Mouse (Mus musculus) inflammation-experienced regulatory T-cells, adult 6 months (primary cell): Measurements from ENCODE around the gene Camk1. TPM values are rescaled to one million over a fixed set of nuclear protein-coding genes. Genes with fewer than 3 reads are reported as not detected.

ENCODE experiments used
- ATAC-seq: one replicate; pipeline ENCODE4 v1.8.0; 2017
- polyA plus RNA-seq, 3 experiments: library from polyadenylated mRNA; unstranded; fragments of 100-300 nt; shearing (Covaris generic); gene quantifications; one replicate each; pipeline ENCODE4 v1.2.1; 2017

Gene Camk1
- 1 to 10 TPM; 1.3 to 2.6 (median 2.2) TPM for polyA plus RNA-seq

DNA sequence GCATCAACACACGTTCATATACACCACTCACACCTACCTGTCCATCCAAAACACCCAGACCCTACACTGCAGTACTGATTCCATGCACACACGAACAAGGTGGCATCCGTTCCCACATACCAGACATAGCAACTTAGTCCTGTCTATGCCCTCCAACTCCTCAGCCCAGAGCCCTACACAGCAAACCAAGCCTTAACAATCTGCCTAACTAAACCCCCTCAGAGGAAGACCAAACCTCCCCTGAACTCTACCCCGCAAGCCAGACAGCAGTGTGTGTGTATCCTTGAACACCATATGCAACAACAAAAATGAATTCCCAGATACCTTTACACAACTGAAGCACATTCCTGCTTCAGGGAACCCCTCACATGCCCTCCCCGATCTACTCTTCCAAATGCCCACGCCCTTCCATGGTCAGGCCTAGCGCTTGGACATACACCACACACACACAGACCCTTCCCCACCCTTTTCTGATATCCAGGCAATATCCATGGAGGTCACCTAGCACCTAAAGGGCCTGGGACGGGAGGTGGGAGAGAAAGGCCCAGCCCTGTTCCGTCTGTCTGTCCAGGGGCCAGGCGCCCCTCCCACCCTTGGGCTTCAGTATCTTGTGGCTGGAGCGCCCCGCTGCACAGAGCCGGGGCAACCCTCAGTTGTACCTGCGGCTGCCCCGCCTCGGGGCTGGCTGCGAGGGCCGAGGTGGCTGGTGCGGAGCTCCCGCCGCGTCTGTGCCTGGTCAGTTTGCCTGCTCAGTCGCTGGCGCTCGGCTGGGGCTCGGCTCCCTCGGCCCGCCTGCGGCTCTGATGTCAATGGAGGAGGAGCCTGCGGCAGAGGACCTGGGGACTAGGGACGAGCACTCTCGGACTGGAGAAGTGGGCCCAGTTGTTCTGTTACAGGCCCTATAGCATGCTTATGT, at the start of gene Camk1:
Gene Camk1 (minus strand): TSS at position 808 of the 916 bp plus-strand sequence.
- ATAC-seq, result peak; percentile 50

DNA sequence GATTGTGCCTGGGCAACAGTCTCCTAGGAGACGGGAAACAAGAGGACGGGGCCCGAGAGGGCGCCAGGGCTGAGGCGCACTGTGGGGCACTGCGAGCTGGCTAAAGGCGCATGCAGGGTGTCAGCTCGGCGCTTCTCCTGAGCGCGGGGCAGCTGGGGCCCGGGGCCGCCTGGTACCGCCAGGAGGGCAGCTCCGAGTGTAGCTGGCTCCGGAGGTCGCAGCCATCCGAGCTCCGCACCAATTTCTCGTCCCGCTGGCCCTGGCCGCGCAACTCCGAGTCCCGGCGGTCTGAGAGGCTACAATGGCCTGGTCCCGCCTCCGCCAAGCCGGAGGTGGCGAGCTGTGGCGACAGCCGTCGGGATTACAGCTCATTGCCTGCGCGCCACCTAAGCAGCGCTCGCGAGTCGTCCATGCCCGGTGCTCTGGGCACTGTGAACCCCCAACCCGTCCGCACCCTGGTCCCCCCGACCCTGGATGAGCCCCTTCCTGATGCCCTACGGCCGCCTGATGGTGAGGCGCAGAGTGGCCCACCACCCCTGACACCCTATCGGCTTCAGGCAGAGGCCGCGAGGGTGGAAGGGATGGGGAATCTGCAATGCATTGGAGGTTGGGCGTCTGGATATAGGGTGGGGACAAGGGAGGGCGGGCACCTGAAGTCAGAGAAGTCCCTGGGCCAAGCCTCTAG, 48.7 kb upstream of the Camk1 start:
- ATAC-seq, result no peak

- no peak for ATAC-seq
Observed at GRCm38 (mm10) chr6:113392015-113392386, 48.2 kb upstream of the Camk1 start.

DNA sequence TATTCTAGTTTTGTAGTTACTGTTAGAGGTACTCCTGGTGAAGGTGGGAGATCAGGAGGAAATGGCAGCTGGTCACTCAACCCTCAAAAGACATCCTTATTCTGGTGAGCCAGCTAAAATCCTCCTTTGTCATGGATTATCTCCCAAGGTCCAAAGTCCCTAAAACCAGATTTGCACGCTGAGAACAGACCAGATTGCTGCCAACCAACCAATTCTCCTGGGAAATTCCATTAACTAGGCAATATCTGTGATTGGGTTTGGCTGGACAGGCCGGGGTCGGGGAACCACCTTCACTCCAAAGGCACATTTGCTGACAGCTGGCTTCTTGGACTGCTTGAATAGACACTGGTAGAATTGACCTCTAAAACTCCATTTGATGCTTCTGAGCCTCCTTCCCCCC, 46.9 kb upstream of the Camk1 start:
- ATAC-seq, result no peak

DNA sequence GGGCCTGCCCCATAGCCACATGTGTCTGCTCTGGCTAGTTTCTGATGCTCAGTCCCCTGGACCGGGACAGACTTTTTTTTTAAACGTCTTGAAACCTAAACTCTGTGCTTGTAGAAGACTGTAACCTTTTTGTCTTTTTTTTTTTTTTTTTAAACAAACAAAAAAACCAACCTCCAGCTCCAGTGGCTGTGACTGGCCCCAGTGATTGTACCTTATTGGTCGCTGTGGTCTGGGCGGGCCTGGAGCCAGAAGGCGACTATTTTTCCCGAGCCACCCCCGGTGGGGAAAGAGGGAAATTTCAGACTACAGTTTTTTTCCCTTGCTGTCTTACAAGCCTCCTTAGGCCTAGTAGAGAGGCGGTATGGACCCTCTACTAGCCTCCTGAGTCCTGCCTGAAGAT, 45.2 kb upstream of the Camk1 start, which contains the start of gene Ttll3:
Gene Ttll3 (plus strand): TSS at position 301 of the 400 bp plus-strand sequence.
- no peak for ATAC-seq

DNA sequence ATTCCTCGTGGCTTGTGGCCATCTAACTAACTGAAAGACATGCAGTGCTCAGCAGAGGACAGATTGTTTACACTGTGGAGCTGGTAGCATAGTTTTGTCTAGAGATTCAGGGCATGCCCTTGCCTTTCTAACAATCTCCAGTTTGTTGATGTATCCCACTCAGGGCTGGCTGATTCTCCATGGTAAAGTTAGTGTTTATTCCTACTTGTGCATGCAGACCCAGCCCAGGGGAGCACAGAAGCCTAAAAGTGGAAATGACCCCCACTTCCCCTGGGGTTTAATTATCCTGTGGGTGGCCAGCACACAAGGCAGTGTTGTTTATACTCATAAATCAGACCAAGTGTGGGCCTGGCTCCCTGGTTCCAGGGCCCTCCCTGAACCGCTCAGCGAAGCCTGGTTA, 42.2 kb upstream of the Camk1 start:
- no peak for ATAC-seq

- ATAC-seq, result no peak
Observed at GRCm38 (mm10) chr6:113385160-113385714, 41.5 kb upstream of the Camk1 start.

GRCm38 (mm10) chr6:113384351-113384927, 40.7 kb upstream of the Camk1 start:
- no peak for ATAC-seq

- ATAC-seq, result no peak
Observed at GRCm38 (mm10) chr6:113380480-113380879, 36.7 kb upstream of the Camk1 start.

DNA sequence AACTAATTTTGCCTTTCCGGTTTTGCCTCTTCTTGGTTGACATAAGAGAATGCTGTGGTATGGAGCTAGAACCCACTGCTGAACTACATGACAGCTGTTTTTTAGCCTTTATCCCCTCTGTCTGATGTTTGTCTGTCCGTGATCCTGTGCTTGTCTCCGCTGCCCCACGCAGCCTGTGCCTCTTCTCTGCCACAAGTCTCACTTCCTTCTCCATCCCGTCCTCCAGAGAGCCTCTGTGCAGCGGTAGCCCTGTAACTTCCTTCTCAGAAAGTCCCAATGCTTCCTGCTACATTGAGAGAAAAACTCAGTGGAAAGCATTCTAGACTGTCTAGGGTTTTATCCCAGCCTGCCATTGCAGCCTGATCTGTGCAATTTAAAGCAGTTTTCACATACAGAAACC, 35.5 kb upstream of the Camk1 start:
- ATAC-seq, result no peak

DNA sequence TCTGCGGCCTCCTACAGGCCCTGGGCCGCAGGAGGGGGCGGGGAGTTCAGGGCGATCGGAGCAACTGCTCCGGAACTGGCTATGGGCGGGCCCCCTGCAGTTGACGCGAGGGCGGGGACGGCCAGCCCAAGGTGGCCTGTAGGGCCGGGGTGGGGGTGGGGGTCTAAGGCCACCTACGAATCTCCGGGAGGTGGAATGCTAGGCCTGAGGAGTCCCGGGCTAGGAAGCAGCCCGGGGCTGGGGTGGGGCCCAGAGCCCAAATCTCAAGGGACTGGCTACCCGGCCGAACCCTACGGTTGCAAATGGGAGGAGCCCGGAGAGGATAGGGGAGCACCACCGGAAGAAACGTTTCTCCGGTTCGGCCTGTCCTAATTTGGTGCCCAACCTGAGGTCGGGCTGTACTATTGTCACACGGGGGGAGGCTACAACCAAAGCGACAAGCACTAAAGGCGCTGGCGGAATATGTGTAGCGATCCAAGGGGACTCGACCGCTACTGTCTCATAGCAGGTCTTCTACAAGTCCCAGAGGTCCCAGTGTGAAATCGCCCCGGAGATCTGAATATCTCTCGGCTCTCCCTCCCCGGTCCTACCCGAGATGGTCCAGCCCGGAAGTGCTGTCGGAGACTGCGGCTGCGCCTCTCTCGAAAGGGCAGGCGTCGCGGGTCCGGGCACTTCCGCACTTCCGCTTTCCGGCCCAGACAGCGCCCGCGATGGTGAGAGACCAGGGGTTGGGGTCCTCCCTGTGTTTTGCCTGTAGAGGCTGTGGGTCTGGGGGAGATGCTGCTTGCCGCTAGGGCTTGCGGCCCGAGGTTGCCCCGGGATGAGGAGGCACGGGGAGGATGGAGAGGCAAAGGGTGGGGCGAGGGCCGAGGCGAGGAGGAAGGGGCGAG, 34.0 kb upstream of the Camk1 start, which contains the start of the genes Tada3 and Arpc4:
Gene Tada3 (minus strand): TSS at position 388 of the 890 bp plus-strand sequence.
Gene Arpc4 (plus strand): TSS at position 620 of the 890 bp plus-strand sequence.
- ATAC-seq, result peak; percentile 85

- ATAC-seq, result no peak
Observed at GRCm38 (mm10) chr6:113377172-113377495, 33.4 kb upstream of the Camk1 start.

DNA sequence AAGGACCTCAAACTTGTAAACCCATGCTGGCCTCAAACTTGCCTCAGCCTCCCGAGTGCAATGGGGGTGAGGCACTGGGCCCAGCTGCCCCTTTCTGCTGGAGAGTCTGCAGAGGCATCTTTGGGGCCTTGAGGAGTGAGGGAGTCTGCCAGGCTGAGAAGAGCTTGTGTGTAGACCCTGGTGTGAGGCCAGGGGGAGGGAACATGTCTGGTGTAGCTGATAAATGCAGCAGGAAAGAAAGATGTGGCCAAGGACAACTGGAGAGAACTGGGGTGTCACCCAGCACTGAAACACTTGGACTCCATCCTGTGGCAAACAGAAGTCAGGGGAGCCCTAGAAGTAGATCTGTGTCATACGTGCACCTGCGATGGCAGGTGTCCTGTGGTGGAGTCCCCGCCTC, 29.7 kb upstream of the Camk1 start:
- ATAC-seq, result no peak

- no peak for ATAC-seq
Observed at GRCm38 (mm10) chr6:113370194-113370929, 26.6 kb upstream of the Camk1 start.

DNA sequence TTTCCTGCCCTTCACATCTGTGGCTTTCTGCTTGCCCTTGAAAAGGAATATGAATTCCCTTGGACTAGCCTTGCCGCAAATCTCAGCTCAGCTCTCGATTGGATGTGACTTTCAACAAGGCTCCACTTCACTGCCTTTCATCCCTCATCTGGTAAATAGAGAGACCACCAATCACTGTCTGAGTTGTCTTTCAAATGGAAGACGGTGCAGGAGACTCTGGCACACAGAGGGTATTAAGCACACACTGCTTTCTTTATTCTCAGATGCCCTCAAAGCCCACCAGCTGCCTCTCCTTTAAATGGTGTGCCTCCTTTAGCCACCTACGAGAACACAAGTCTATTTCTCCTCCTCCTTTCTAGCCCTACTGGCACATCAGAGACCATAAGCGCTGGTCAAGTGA, 24.8 kb upstream of the Camk1 start:
- ATAC-seq, result no peak

GRCm38 (mm10) chr6:113368124-113368523, 24.3 kb upstream of the Camk1 start:
- no peak for ATAC-seq

DNA sequence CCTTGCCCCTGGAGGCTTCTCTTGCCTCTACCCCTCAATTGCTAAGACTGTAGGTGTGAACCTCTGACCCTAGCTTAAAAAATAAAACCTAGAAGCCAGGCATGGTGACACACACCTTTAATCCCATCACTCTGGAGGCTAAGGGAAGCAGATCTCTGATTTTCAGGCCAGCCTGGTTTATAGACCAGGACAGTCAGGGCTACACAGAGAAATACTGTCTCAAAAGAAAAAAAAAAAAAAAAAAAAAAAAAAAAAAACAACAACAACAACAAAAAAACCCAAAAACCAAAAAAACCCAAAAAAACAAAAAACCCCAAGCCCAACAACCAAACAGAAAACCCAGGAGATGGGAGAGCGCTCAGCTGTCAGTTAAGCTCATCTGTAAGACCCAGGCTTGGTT, 23.8 kb upstream of the Camk1 start:
- ATAC-seq, result no peak

DNA sequence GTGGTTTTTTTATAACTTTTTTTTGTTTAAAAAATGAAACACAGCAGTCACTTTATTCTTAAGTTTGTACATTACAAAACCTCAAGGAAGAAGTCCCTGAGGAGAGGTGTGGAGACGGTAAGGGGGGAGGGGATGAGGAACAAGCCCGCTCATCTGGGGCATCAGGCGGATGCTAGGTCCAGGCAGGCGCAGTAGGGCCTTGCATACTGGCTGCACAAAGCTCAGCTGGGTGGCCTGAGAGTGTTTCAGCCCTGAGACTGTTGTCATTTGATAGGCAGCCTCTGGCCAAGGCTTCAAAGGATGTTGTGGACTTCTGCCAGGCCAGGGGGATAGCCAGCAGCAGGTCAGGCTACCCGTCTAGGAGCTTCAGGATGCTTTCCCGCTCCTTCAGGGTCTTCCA, 22.9 kb upstream of the Camk1 start:
- no peak for ATAC-seq

- no peak for ATAC-seq
Observed at GRCm38 (mm10) chr6:113364518-113365135, 20.8 kb upstream of the Camk1 start.

DNA sequence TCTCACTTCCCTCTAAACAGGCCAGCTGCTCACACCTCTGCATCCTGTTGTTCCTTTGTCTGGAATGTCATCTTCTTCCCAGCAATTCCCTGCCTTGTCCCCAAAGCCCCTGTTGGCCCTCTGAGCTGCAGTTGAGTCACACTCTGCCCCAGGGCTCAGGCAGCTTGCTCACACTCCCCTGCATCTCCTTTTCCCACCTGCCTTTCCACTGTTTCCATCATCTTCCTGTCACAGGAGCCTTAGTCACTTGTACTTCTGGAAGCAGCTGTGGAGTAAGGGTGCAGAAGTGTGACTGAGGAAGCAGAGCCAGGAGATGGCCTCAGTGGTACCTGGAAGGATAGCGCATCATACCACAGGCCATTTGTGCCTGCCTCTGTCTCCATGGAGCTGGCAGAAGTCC, 18.5 kb upstream of the Camk1 start:
- no peak for ATAC-seq

GRCm38 (mm10) chr6:113361476-113361875, 17.7 kb upstream of the Camk1 start:
- ATAC-seq, result no peak
